Mouse (Mus musculus) heart, adult 10 weeks (tissue): ENCODE measurements around the gene Krtap31-2. TPM values are rescaled to one million over a fixed set of nuclear protein-coding genes. Genes with fewer than 3 reads are reported as not detected.

Experiments
- polyA plus RNA-seq: library from polyadenylated mRNA; stranded (reverse); fragments of 350-450 nt; fragmentation: Illumina TruSeq; extraction: RNeasy Lipid Tissue Mini Kit (QIAGEN cat#74804); gene quantifications from one replicate; pipeline ENCODE4 v1.2.3, GENCODE M21; 2014; ENCODE audit warnings: low read depth, low replicate concordance

Gene Krtap31-2
- not detected for polyA plus RNA-seq

DNA sequence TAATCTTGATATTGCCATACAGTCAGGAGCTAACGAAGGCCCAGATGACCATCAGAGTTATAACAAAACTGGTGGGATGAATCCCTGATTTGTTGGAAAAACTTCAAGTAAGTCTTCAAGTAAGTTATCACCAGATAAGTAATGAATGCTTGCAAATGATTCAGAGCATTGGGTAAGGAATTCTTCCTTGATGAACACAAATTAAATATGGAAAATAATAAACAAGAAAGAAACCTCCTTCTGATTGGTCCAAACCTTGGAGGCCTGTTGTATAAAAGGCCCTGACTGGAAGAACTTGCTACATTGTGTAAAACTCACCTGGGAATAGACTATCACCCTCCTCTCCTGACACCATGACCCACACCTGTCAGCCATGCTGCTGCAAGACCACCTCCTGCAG is at the start of gene Krtap31-2:
TSS of gene Krtap31-2 (plus strand) at position 301 of the 400 bp plus-strand sequence.

DNA sequence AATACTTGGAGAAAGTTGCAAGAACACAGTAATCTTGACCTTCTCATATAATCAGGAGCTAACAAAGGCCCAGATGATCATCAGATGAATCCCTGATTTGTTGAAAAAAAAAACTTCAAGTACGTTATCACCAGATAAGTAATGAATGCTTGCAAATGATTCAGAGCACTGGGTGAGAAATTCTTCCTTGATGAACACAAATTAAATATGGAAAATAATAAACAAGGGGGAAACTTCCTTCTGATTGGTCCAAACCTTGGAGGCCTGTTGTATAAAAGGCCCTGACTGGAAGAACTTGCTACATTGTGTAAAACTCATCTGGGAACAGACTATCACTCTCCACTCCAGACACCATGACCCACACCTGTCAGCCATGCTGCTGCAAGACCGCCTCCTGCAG is 28.5 kb upstream of the Krtap31-2 start, which contains the start of gene Krtap31-1:
TSS of gene Krtap31-1 (plus strand) at position 301 of the 400 bp plus-strand sequence.

DNA sequence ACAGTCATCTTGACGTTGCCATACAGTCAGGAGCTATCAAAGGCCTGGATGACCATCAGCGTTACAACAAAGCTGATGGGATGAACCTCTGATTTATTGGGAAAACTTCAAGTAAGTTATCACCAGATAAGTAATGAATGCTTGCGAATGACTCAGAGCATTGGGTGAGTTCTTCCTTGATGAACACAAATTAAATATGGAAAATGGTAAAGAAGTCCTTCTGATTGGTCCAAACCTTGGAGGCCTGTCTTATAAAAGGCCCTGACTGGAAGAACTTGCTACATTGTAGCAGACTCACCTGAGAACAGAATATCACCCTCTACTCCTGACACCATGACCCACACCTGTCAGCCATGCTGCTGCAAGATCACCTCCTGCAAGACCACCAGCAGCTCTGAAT is 21.6 kb upstream of the Krtap31-2 start, which contains the start of gene Gm11565:
TSS of gene Gm11565 (plus strand) at position 301 of the 400 bp plus-strand sequence.

DNA sequence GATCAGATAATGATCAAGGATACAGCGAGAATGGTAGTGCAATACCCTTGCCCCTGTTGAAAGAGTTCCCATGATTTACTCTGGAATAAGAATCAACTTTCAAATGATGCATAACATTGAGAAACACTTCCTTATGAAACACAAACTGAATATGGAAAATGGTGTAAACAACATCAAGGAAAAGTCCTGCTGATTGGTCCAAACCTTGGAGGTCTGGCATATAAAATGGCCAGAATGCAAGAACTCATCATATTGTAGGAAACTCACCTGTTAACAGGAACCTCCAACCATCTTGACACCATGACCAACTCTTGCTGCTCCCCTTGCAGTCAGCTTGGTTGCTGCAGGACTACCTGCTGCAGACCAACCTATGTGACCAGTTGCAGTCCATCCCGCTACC is 12.1 kb downstream of the Krtap31-2 start, which contains the start of gene Krtap9-5:
TSS of gene Krtap9-5 (plus strand) at position 301 of the 400 bp plus-strand sequence.

DNA sequence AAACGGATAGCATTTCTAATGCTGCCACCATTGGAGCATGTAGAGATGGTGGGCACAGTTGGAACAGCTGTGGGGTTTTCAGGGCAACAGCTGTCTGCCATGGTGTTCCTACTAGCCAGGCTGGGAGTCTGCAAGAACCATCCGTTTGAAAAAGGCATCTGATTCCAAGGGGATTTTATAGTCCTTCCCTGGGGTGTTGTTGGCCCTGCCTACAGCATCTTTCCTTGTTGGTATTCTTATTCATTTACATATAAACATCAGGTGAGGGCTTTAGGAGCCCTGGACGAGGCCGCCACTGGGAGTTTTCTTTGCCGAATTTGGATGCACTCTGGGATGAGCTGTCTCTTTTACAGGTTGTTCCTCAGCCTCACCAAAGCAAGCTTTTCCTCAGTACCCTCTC is 42.9 kb downstream of the Krtap31-2 start, which contains the start of gene Krtap29-1:
TSS of gene Krtap29-1 (minus strand) at position 101 of the 400 bp plus-strand sequence.

GRCm38 (mm10) chr11:99986180-99986647 is 50.1 kb downstream of the Krtap31-2 start, which contains the start of gene Krtap16-1:
Gene Krtap16-1, minus strand, starts transcription at chr11:99986597.

Other genes starting within 250 kb of the Krtap31-2 start
- gene Gm14190, start 245.6 kb upstream of the Krtap31-2 start, polyA plus RNA-seq, result not detected
- not detected for gene Gm14180, start 202.0 kb upstream of the Krtap31-2 start, polyA plus RNA-seq
- gene Gm11595, start 163.4 kb upstream of the Krtap31-2 start, polyA plus RNA-seq, result not detected
- gene Krtap4-8, start 155.6 kb upstream of the Krtap31-2 start, polyA plus RNA-seq, result not detected
- gene Krtap4-9, start 151.1 kb upstream of the Krtap31-2 start, polyA plus RNA-seq, result not detected
- gene Gm11596, start 142.8 kb upstream of the Krtap31-2 start, polyA plus RNA-seq, result not detected
- gene Gm11569, start 137.4 kb upstream of the Krtap31-2 start, polyA plus RNA-seq, result not detected
- gene Gm11554, start 131.8 kb upstream of the Krtap31-2 start, polyA plus RNA-seq, result not detected
- gene Krtap4-13, start 126.4 kb upstream of the Krtap31-2 start, polyA plus RNA-seq, result not detected
- not detected for gene Gm11564, start 120.6 kb upstream of the Krtap31-2 start, polyA plus RNA-seq
- not detected for gene 2300003K06Rik, start 98.2 kb upstream of the Krtap31-2 start, polyA plus RNA-seq
- gene Krtap4-16, start 84.7 kb upstream of the Krtap31-2 start, polyA plus RNA-seq, result not detected
- gene Gm11568, start 78.4 kb upstream of the Krtap31-2 start, polyA plus RNA-seq, result not detected
- not detected for gene Gm11559, start 71.8 kb upstream of the Krtap31-2 start, polyA plus RNA-seq
- not detected for gene Krtap9-1, start 62.9 kb upstream of the Krtap31-2 start, polyA plus RNA-seq
- not detected for gene Gm11567, start 57.1 kb upstream of the Krtap31-2 start, polyA plus RNA-seq
- not detected for gene Krtap31-1, start 28.4 kb upstream of the Krtap31-2 start, polyA plus RNA-seq
- gene Gm11565, start 21.5 kb upstream of the Krtap31-2 start, polyA plus RNA-seq, result not detected
- not detected for gene Krtap9-5, start 12.2 kb downstream of the Krtap31-2 start, polyA plus RNA-seq
- not detected for gene Krtap29-1, start 42.8 kb downstream of the Krtap31-2 start, polyA plus RNA-seq
- gene Krtap16-1, start 50.3 kb downstream of the Krtap31-2 start, polyA plus RNA-seq, result not detected
- gene Krtap17-1, start 57.7 kb downstream of the Krtap31-2 start, polyA plus RNA-seq, result not detected
- not detected for gene Krt33a, start 79.9 kb downstream of the Krtap31-2 start, polyA plus RNA-seq
- gene Krt33b, start 93.6 kb downstream of the Krtap31-2 start, polyA plus RNA-seq, result not detected
- not detected for gene Krt34, start 105.3 kb downstream of the Krtap31-2 start, polyA plus RNA-seq
- not detected for gene Krt31, start 114.3 kb downstream of the Krtap31-2 start, polyA plus RNA-seq
- gene Krt32, start 151.9 kb downstream of the Krtap31-2 start, polyA plus RNA-seq, result not detected
- gene Krt35, start 159.9 kb downstream of the Krtap31-2 start, polyA plus RNA-seq, result not detected
- gene Krt36, start 169.3 kb downstream of the Krtap31-2 start, polyA plus RNA-seq, result not detected
- gene Krt13, start 185.3 kb downstream of the Krtap31-2 start, polyA plus RNA-seq, result not detected
- gene Krt15, start 199.6 kb downstream of the Krtap31-2 start, polyA plus RNA-seq, result not detected
- gene Krt19, start 212.4 kb downstream of the Krtap31-2 start, polyA plus RNA-seq, result 7.3 TPM